In genomic region chr7:92493521-92493920, GRCm38 (mm10) we compare ENCODE assay signal across 22 mouse cellular contexts.
"Had no signal": no experiment of that assay in that cellular context is flagged by ENCODE, and none has a peak within 500 bp of the region (broad histone marks: within the 10 kb centered on the region; RNA-seq: fewer than 3 reads in every experiment).

No protein-coding gene starts in this region.

- DNase-seq: kidney, postnatal 10 days; kidney, postnatal 36 days; liver; lung, adult 18-20 months; lung, postnatal 10 days; lung, postnatal 36 days; retina, postnatal 1 day; right cerebral cortex, postnatal 25 days; spleen, adult 18-20 months; thymus, postnatal 36 days had no signal

- H3K36me3 ChIP-seq: limb, embryonic 10.5 days; limb, embryonic 13.5 days; liver, embryonic 12.5 days; liver, embryonic 15.5 days; lung, embryonic 15.5 days; midbrain, embryonic 10.5 days; midbrain, embryonic 13.5 days; neural tube, embryonic 13.5 days; stomach, embryonic 15.5 days had no signal

- H3K4me2 ChIP-seq: limb, embryonic 13.5 days; liver, embryonic 12.5 days; liver, embryonic 15.5 days; lung, embryonic 15.5 days; midbrain, embryonic 13.5 days; neural tube, embryonic 13.5 days; stomach, embryonic 15.5 days had no signal

- H3K9ac ChIP-seq: limb, embryonic 13.5 days; liver, embryonic 12.5 days; liver, embryonic 15.5 days; lung, embryonic 15.5 days; midbrain, embryonic 13.5 days; neural tube, embryonic 13.5 days; stomach, embryonic 15.5 days had no signal

- H3K27ac ChIP-seq: limb, embryonic 10.5 days; limb, embryonic 13.5 days; liver, embryonic 12.5 days; liver, embryonic 15.5 days; lung, embryonic 15.5 days; midbrain, embryonic 10.5 days; midbrain, embryonic 13.5 days; neural tube, embryonic 13.5 days; stomach, embryonic 15.5 days had no signal

- H3K4me3 ChIP-seq: limb, embryonic 10.5 days; limb, embryonic 13.5 days; liver, embryonic 12.5 days; liver, embryonic 15.5 days; lung, embryonic 15.5 days; megakaryocyte, embryonic 14.5 days; midbrain, embryonic 10.5 days; midbrain, embryonic 13.5 days; myocyte; neural tube, embryonic 13.5 days; stomach, embryonic 15.5 days had no signal

- H3K9me3 ChIP-seq: limb, embryonic 10.5 days; limb, embryonic 13.5 days; liver, embryonic 12.5 days; liver, embryonic 15.5 days; lung, embryonic 15.5 days; megakaryocyte, embryonic 14.5 days; midbrain, embryonic 10.5 days; midbrain, embryonic 13.5 days; neural tube, embryonic 13.5 days; stomach, embryonic 15.5 days had no signal

- ATAC-seq: liver, embryonic 12.5 days; midbrain, embryonic 13.5 days; midbrain, embryonic 16.5 days had no signal

- H3K27me3 ChIP-seq: liver, embryonic 12.5 days; liver, embryonic 15.5 days; lung, embryonic 15.5 days; megakaryocyte, embryonic 14.5 days; midbrain, embryonic 13.5 days; neural tube, embryonic 13.5 days; stomach, embryonic 15.5 days had no signal

- H3K4me1 ChIP-seq: limb, embryonic 10.5 days; limb, embryonic 13.5 days; liver, embryonic 12.5 days; liver, embryonic 15.5 days; lung, embryonic 15.5 days; midbrain, embryonic 10.5 days; midbrain, embryonic 13.5 days; neural tube, embryonic 13.5 days; stomach, embryonic 15.5 days had no signal
